Mouse (Mus musculus): ENCODE measurements around the gene Bcorl1. TPM values are rescaled to one million over a fixed set of nuclear protein-coding genes. Genes with fewer than 3 reads are reported as not detected.

The Bcorl1 gene
- 3.7 TPM for polyA plus RNA-seq (2012; fragmentation: generic; extraction: Trizol)
- long read RNA-seq, experiment 1, result 0 reads
- long read RNA-seq, experiment 2, partial matches to known transcripts, result 1 of 3 reads
- long read RNA-seq, experiment 2, other reads (novel, unspliced or antisense), result 2 of 3 reads

GRCm38 (mm10) chrX:48341141-48341540 is at the start of gene Bcorl1:
TSS of gene Bcorl1 (plus strand) at chrX:48341358.
- H3K79me2 ChIP-seq (ENCODE audit: control insufficient read depth, insufficient read depth), result no peaks in the 10 kb centered on the region
- H3K79me3 ChIP-seq (ENCODE audit: low read depth), result peaks cover under 1% of the 10 kb centered on the region
- TF ChIP-seq USF1 (IDR thresholded peaks at IDR 0.05; ENCODE audit: low read depth), result no peak
- no peak for TF ChIP-seq MYOD1 (IDR thresholded peaks at IDR 0.05; ENCODE audit: control insufficient read depth, insufficient read length, low read depth)
- TF ChIP-seq CEBPB (IDR thresholded peaks at IDR 0.05; ENCODE audit: low read depth), result no peak
- no peak for TF ChIP-seq MAX (IDR thresholded peaks at IDR 0.05)
- no peak for TF ChIP-seq FOSL1 (IDR thresholded peaks at IDR 0.05; ENCODE audit: insufficient read depth, low read length, poor library complexity, severe bottlenecking)
- TF ChIP-seq CTCF (IDR thresholded peaks at IDR 0.05; ENCODE audit: control insufficient read depth, insufficient read depth, insufficient read length), result no peak
- no peak for TF ChIP-seq MYOG (IDR thresholded peaks at IDR 0.05; ENCODE audit: control insufficient read depth, extremely low read depth, insufficient read length)
- H3K27me3 ChIP-seq (ENCODE audit: control insufficient read depth, insufficient read depth, insufficient read length), result no peaks in the 10 kb centered on the region
- peak within 1 kb of the TSS; percentile 66 for H3ac ChIP-seq (ENCODE audit: control insufficient read depth, insufficient read length, low read depth)
- H3K36me3 ChIP-seq (ENCODE audit: control insufficient read depth, insufficient read depth), result no peaks in the 10 kb centered on the region
- H3K4me3 ChIP-seq (ENCODE audit: insufficient read depth, poor library complexity, severe bottlenecking), result peak within 1 kb of the TSS; percentile 29

DNA sequence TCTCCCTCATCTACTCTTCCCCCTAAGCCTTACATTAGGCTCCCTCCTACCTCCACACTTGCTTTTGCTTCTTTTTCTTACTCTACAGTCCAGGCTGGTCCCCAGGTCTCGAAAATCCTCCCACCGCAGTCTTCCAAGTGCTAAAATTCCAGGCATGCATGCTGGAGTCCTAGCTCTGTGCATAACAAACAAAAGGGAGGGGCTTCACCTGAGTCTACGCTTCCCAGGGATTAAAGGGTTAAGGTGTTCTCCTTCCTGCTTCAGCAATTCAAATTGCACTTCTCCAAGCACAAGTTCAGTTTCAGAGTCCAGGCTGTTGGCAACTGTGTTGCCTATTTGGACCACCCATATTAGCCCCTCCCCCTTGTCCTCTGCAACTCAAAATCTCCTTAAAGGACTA is 49.7 kb upstream of the Bcorl1 start:
- no peak overlapping the region for H3ac ChIP-seq (ENCODE audit: control insufficient read depth, insufficient read length, low read depth)
- H3K79me3 ChIP-seq (ENCODE audit: low read depth), result no peaks in the 10 kb centered on the region
- H3K4me3 ChIP-seq (ENCODE audit: insufficient read depth, poor library complexity, severe bottlenecking), result no peak overlapping the region
- H3K27me3 ChIP-seq (ENCODE audit: control insufficient read depth, insufficient read depth, insufficient read length), result no peaks in the 10 kb centered on the region
- TF ChIP-seq USF1 (IDR thresholded peaks at IDR 0.05; ENCODE audit: low read depth), result no peak
- TF ChIP-seq MAX (IDR thresholded peaks at IDR 0.05), result no peak
- TF ChIP-seq FOSL1 (IDR thresholded peaks at IDR 0.05; ENCODE audit: insufficient read depth, low read length, poor library complexity, severe bottlenecking), result no peak
- TF ChIP-seq MYOD1 (IDR thresholded peaks at IDR 0.05; ENCODE audit: control insufficient read depth, insufficient read length, low read depth), result no peak
- no peak for TF ChIP-seq MYOG (IDR thresholded peaks at IDR 0.05; ENCODE audit: control insufficient read depth, extremely low read depth, insufficient read length)
- no peak for TF ChIP-seq CEBPB (IDR thresholded peaks at IDR 0.05; ENCODE audit: low read depth)
- no peak for TF ChIP-seq CTCF (IDR thresholded peaks at IDR 0.05; ENCODE audit: control insufficient read depth, insufficient read depth, insufficient read length)
- H3K79me2 ChIP-seq (ENCODE audit: control insufficient read depth, insufficient read depth), result no peaks in the 10 kb centered on the region
- H3K36me3 ChIP-seq (ENCODE audit: control insufficient read depth, insufficient read depth), result no peaks in the 10 kb centered on the region

GRCm38 (mm10) chrX:48305356-48305755 is 35.8 kb upstream of the Bcorl1 start:
- Histone ChIP-seq H3K79me3 (ENCODE audit: low read depth) (no peaks in the 10 kb centered on the region), H3K4me3 (ENCODE audit: insufficient read depth, poor library complexity, severe bottlenecking) (no peak overlapping the region), H3ac (ENCODE audit: control insufficient read depth, insufficient read length, low read depth) (no peak overlapping the region), H3K36me3 (ENCODE audit: control insufficient read depth, insufficient read depth) (no peaks in the 10 kb centered on the region), H3K79me2 (ENCODE audit: control insufficient read depth, insufficient read depth) (no peaks in the 10 kb centered on the region), H3K27me3 (ENCODE audit: control insufficient read depth, insufficient read depth, insufficient read length) (no peaks in the 10 kb centered on the region)
- TF ChIP-seq MAX (IDR thresholded peaks at IDR 0.05) (no peak), CEBPB (IDR thresholded peaks at IDR 0.05; ENCODE audit: low read depth) (no peak), MYOG (IDR thresholded peaks at IDR 0.05; ENCODE audit: control insufficient read depth, extremely low read depth, insufficient read length) (no peak), USF1 (IDR thresholded peaks at IDR 0.05; ENCODE audit: low read depth) (no peak), FOSL1 (IDR thresholded peaks at IDR 0.05; ENCODE audit: insufficient read depth, low read length, poor library complexity, severe bottlenecking) (no peak), CTCF (IDR thresholded peaks at IDR 0.05; ENCODE audit: control insufficient read depth, insufficient read depth, insufficient read length) (no peak), MYOD1 (IDR thresholded peaks at IDR 0.05; ENCODE audit: control insufficient read depth, insufficient read length, low read depth) (no peak)

DNA sequence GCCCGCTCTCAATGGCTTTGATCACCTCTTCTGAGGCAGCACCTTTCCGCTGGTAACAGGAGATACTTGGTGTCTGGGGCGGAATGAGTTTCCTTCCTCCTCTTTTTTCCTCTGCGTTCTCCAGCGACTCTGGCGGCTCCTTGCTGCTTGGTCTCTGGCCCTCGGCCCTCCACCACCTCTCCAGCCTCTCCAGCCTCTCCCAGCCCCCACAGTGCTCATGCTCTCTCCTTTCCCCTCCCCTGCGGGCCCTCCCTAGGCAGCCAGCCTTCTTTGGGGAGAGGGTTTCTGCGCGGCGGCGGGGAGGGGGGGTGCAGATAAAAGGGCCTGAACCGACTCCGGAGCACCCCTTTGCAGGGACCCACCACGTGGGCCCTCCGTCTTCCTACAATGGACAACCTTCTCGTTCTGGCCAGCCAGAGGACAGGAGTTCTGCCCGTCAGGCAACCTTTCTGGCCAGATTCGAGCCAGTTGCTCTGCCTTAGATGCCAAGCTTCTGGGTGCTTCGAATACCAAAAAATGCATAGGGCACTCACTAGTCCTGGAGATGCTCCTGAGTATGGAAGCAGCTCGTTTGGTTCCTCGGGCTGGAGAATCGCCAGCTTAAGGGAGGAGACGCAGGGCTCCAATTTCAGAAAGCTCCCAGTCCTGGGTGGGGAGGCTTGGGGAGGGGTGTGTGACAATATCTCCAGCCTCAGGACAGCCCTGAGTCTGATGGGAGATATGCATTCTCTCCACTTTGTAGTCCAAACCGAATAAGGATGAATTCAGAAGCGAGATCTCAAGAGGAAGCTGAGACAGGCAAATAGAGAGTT is 30.2 kb upstream of the Bcorl1 start:
- Histone ChIP-seq H3ac (ENCODE audit: control insufficient read depth, insufficient read length, low read depth) (no peak overlapping the region), H3K79me3 (ENCODE audit: low read depth) (no peaks in the 10 kb centered on the region), H3K27me3 (ENCODE audit: control insufficient read depth, insufficient read depth, insufficient read length) (no peaks in the 10 kb centered on the region), H3K36me3 (ENCODE audit: control insufficient read depth, insufficient read depth) (no peaks in the 10 kb centered on the region), H3K4me3 (ENCODE audit: insufficient read depth, poor library complexity, severe bottlenecking) (no peak overlapping the region), H3K79me2 (ENCODE audit: control insufficient read depth, insufficient read depth) (no peaks in the 10 kb centered on the region)
- no peak for TF ChIP-seq MYOG (IDR thresholded peaks at IDR 0.05; ENCODE audit: control insufficient read depth, extremely low read depth, insufficient read length)
- TF ChIP-seq CTCF (IDR thresholded peaks at IDR 0.05; ENCODE audit: control insufficient read depth, insufficient read depth, insufficient read length), result no peak
- no peak for TF ChIP-seq USF1 (IDR thresholded peaks at IDR 0.05; ENCODE audit: low read depth)
- no peak for TF ChIP-seq CEBPB (IDR thresholded peaks at IDR 0.05; ENCODE audit: low read depth)
- TF ChIP-seq MYOD1 (IDR thresholded peaks at IDR 0.05; ENCODE audit: control insufficient read depth, insufficient read length, low read depth), result no peak
- no peak for TF ChIP-seq MAX (IDR thresholded peaks at IDR 0.05)
- TF ChIP-seq FOSL1 (IDR thresholded peaks at IDR 0.05; ENCODE audit: insufficient read depth, low read length, poor library complexity, severe bottlenecking), result no peak

DNA sequence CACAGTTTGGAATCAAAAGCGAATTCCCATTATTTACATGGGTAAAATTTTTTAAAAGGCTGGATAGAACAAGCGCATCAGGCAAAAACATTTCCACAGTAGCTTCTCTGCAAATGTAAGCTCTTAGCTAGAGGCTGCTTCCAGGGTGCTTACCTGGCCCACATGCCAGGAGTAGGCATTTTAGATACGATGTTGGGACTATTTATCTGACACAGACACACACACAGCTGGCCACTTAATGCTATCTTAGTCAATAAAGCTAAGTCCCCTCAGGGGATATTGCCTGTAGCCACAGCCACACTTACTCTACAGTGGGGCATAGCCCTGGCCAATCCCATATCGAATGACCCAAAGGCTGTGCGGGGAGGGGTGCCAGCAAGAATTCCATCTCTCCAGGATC is 29.4 kb upstream of the Bcorl1 start:
- Histone ChIP-seq H3K27me3 (ENCODE audit: control insufficient read depth, insufficient read depth, insufficient read length) (no peaks in the 10 kb centered on the region), H3K36me3 (ENCODE audit: control insufficient read depth, insufficient read depth) (no peaks in the 10 kb centered on the region), H3K79me3 (ENCODE audit: low read depth) (no peaks in the 10 kb centered on the region), H3K79me2 (ENCODE audit: control insufficient read depth, insufficient read depth) (no peaks in the 10 kb centered on the region), H3K4me3 (ENCODE audit: insufficient read depth, poor library complexity, severe bottlenecking) (no peak overlapping the region), H3ac (ENCODE audit: control insufficient read depth, insufficient read length, low read depth) (no peak overlapping the region)
- TF ChIP-seq FOSL1 (IDR thresholded peaks at IDR 0.05; ENCODE audit: insufficient read depth, low read length, poor library complexity, severe bottlenecking) (no peak), CEBPB (IDR thresholded peaks at IDR 0.05; ENCODE audit: low read depth) (no peak), CTCF (IDR thresholded peaks at IDR 0.05; ENCODE audit: control insufficient read depth, insufficient read depth, insufficient read length) (no peak), MYOD1 (IDR thresholded peaks at IDR 0.05; ENCODE audit: control insufficient read depth, insufficient read length, low read depth) (no peak), USF1 (IDR thresholded peaks at IDR 0.05; ENCODE audit: low read depth) (no peak), MAX (IDR thresholded peaks at IDR 0.05) (no peak), MYOG (IDR thresholded peaks at IDR 0.05; ENCODE audit: control insufficient read depth, extremely low read depth, insufficient read length) (no peak)

Data from C2C12 (cell line).